Comparison of ENCODE assay signal across 28 mouse cellular contexts in genomic region chr2:32144633-32145032, GRCm38 (mm10). TPM values are rescaled to one million over a fixed set of nuclear protein-coding genes. Genes with fewer than 3 reads are reported as not detected.
DNase-seq lines count a peak whose midpoint lies in the region; ATAC-seq and TF ChIP-seq lines count a peak whose summit lies in the region.
"Had no signal": no experiment of that assay in that cellular context is flagged by ENCODE, and none has a peak within 500 bp of the region (broad histone marks: within the 10 kb centered on the region; RNA-seq: fewer than 3 reads in every experiment).

No protein-coding gene starts in this region.

- WGBS in liver, embryonic 13.5 days (ENCODE audit: insufficient replicate concordance), result 31% methylated on average over 5 of the region's 5 CpGs
- 87% methylated on average over 5 of the region's 5 CpGs for WGBS in midbrain, embryonic 16.5 days
- WGBS in forebrain, embryonic 16.5 days, result 88% methylated on average over 5 of the region's 5 CpGs

- peak overlapping the region; percentile 88 for H3K27ac ChIP-seq in liver, embryonic 13.5 days
- no peak overlapping the region for H3K27ac ChIP-seq in midbrain, embryonic 16.5 days (ENCODE audit: low read length)
- H3K27ac ChIP-seq in forebrain, embryonic 16.5 days (ENCODE audit: low read length), result no peak overlapping the region
- H3K27ac ChIP-seq: embryonic facial prominence, embryonic 10.5 days; embryonic facial prominence, embryonic 15.5 days; hindbrain, embryonic 13.5 days; midbrain, embryonic 12.5 days had no signal

- 0 out of 2 replicates have a peak overlapping the region, but pooled peaks have one; percentile 6 for H3K4me2 ChIP-seq in liver, embryonic 13.5 days
- H3K4me2 ChIP-seq in midbrain, embryonic 16.5 days (ENCODE audit: low read length), result no peak overlapping the region
- no peak overlapping the region for H3K4me2 ChIP-seq in forebrain, embryonic 16.5 days (ENCODE audit: low read length)
- H3K4me2 ChIP-seq: embryonic facial prominence, embryonic 15.5 days; heart, embryonic 11.5 days; hindbrain, embryonic 13.5 days; lung, embryonic 14.5 days; midbrain, embryonic 12.5 days had no signal

- H3K36me3 ChIP-seq in E14TG2a.4 (ENCODE audit: insufficient read depth, low read length), result no peaks in the 10 kb centered on the region
- no peaks in the 10 kb centered on the region for H3K36me3 ChIP-seq in liver, embryonic 13.5 days
- H3K36me3 ChIP-seq in midbrain, embryonic 16.5 days (ENCODE audit: control insufficient read depth, insufficient read depth, low read length), result no peaks in the 10 kb centered on the region
- no peaks in the 10 kb centered on the region for H3K36me3 ChIP-seq in forebrain, embryonic 16.5 days (ENCODE audit: control insufficient read depth, insufficient read depth)
- H3K36me3 ChIP-seq: embryonic facial prominence, embryonic 10.5 days; embryonic facial prominence, embryonic 15.5 days; hindbrain, embryonic 13.5 days; midbrain, embryonic 12.5 days had no signal

- TF ChIP-seq CTCF in E14TG2a.4 (conservative IDR thresholded peaks at IDR 0.05; ENCODE audit: low read length), result no peak

- no peaks in the 10 kb centered on the region for H3K27me3 ChIP-seq in E14TG2a.4 (ENCODE audit: insufficient read depth, low read length)
- H3K27me3 ChIP-seq in liver, embryonic 13.5 days, result no peaks in the 10 kb centered on the region
- no peaks in the 10 kb centered on the region for H3K27me3 ChIP-seq in midbrain, embryonic 16.5 days (ENCODE audit: control insufficient read depth, insufficient read depth, low read depth, low read length)
- no peaks in the 10 kb centered on the region for H3K27me3 ChIP-seq in forebrain, embryonic 16.5 days (replicated peaks; ENCODE audit: control insufficient read depth, insufficient read depth, low read length)
- H3K27me3 ChIP-seq: embryonic facial prominence, embryonic 15.5 days; hindbrain, embryonic 13.5 days; midbrain, embryonic 12.5 days; Patski had no signal

- H3K9ac ChIP-seq in liver, embryonic 13.5 days, result peak overlapping the region; percentile 24; the same call in 1 of the 2 replicates
- no peak overlapping the region for H3K9ac ChIP-seq in midbrain, embryonic 16.5 days (ENCODE audit: low read depth, low read length)
- H3K9ac ChIP-seq in forebrain, embryonic 16.5 days (replicated peaks; ENCODE audit: low read depth, low read length), result no peak overlapping the region
- H3K9ac ChIP-seq: embryonic facial prominence, embryonic 15.5 days; hindbrain, embryonic 13.5 days; lung, embryonic 14.5 days; midbrain, embryonic 12.5 days had no signal

- H3K4me3 ChIP-seq in E14TG2a.4 (replicated peaks; ENCODE audit: low read length), result 0 out of 2 replicates have a peak overlapping the region, but pooled peaks have one; percentile 24
- no peak overlapping the region for H3K4me3 ChIP-seq in liver, embryonic 13.5 days (replicated peaks)
- H3K4me3 ChIP-seq in midbrain, embryonic 16.5 days (ENCODE audit: low read depth, low read length), result no peak overlapping the region
- no peak overlapping the region for H3K4me3 ChIP-seq in forebrain, embryonic 16.5 days (replicated peaks; ENCODE audit: low read length)
- H3K4me3 ChIP-seq: embryonic facial prominence, embryonic 10.5 days; embryonic facial prominence, embryonic 15.5 days; hindbrain, embryonic 13.5 days; midbrain, embryonic 12.5 days had no signal

- H3K9me3 ChIP-seq in E14TG2a.4 (ENCODE audit: low read length), result no peaks in the 10 kb centered on the region
- H3K9me3 ChIP-seq in liver, embryonic 13.5 days (replicated peaks), result no peaks in the 10 kb centered on the region
- H3K9me3 ChIP-seq in midbrain, embryonic 16.5 days (replicated peaks; ENCODE audit: control insufficient read depth, low read length, poor library complexity, severe bottlenecking), result no peaks in the 10 kb centered on the region
- H3K9me3 ChIP-seq in forebrain, embryonic 16.5 days (ENCODE audit: control insufficient read depth, low read length), result no peaks in the 10 kb centered on the region
- H3K9me3 ChIP-seq: embryonic facial prominence, embryonic 10.5 days; embryonic facial prominence, embryonic 15.5 days; hindbrain, embryonic 13.5 days; midbrain, embryonic 12.5 days had no signal

- peak; percentile 84 for ATAC-seq in erythroblast, adult 5-6 weeks (replicated peaks; ENCODE audit: low FRiP score, poor library complexity, severe bottlenecking)
- ATAC-seq in liver, embryonic 13.5 days (ENCODE audit: low read depth), result peak; percentile 81
- ATAC-seq in megakaryocyte progenitor cell, adult 5-6 weeks (replicated peaks; ENCODE audit: poor library complexity), result peak; percentile 79
- ATAC-seq in midbrain, embryonic 16.5 days, result no peak
- ATAC-seq in forebrain, embryonic 16.5 days, result no peak
- ATAC-seq: forebrain, embryonic 14.5 days; intestine, postnatal 0 days; Patski had no signal

- H3K4me1 ChIP-seq in E14TG2a.4 (replicated peaks; ENCODE audit: low read depth, low read length), result peaks cover 74% of the 10 kb centered on the region
- peaks cover 25% of the 10 kb centered on the region for H3K4me1 ChIP-seq in liver, embryonic 13.5 days (replicated peaks)
- no peaks in the 10 kb centered on the region for H3K4me1 ChIP-seq in midbrain, embryonic 16.5 days (ENCODE audit: control insufficient read depth, insufficient read depth, low read length)
- H3K4me1 ChIP-seq in forebrain, embryonic 16.5 days (replicated peaks; ENCODE audit: control insufficient read depth, insufficient read depth, low read length), result no peaks in the 10 kb centered on the region
- H3K4me1 ChIP-seq: embryonic facial prominence, embryonic 15.5 days had no signal

- DNase-seq in liver, embryonic 13.5 days, result no peak
- no peak for DNase-seq in kidney, postnatal 10 days
- DNase-seq: adrenal gland, postnatal 10 days; cerebellum, adult 11 months; cerebellum, postnatal 10 days; gastrocnemius, postnatal 36 days; heart, adult 18-20 months; heart, postnatal 4 days; kidney, adult 9 months; kidney, postnatal 14 days; left cerebral cortex, postnatal 4 days; lung, embryonic 14.5 days; lung, postnatal 14 days; thymus, postnatal 4 days had no signal

RNA-seq across cellular contexts. Expression of gene Prrc2b, which starts 6.2 kb away (rescaled TPM):
- total RNA-seq in erythroblast, adult 5-6 weeks (2015; ENCODE audit: low replicate concordance), result 12.3 and 13.0 TPM in 2 replicates
- total RNA-seq in erythroblast, adult 5-6 weeks (2017; ENCODE audit: low replicate concordance), result 10.8 and 13.7 TPM in 2 replicates
- polyA plus RNA-seq in liver, embryonic 13.5 days (2015; fragmentation: Nextera tagmentation; extraction: Ambion mirVana), result 6.8 and 7.7 TPM in 2 replicates
- total RNA-seq in megakaryocyte progenitor cell, adult 5-6 weeks (2015), result 37.5 and 37.8 TPM in 2 replicates
- 16.6 and 18.2 TPM in 2 replicates for total RNA-seq in megakaryocyte progenitor cell, adult 5-6 weeks (2017)
- polyA plus RNA-seq in midbrain, embryonic 16.5 days (2015; fragmentation: Nextera tagmentation; extraction: Ambion mirVana), result 69.8 and 77.9 TPM in 2 replicates
- 75.5 and 84.7 TPM in 2 replicates for polyA plus RNA-seq in forebrain, embryonic 16.5 days (2015; fragmentation: Nextera tagmentation; extraction: Ambion mirVana)

RNA-seq across cellular contexts. Expression of gene Plpp7, which starts 49.3 kb away (rescaled TPM):
- not detected in 2 replicates for total RNA-seq in erythroblast, adult 5-6 weeks (2015; ENCODE audit: low replicate concordance)
- total RNA-seq in erythroblast, adult 5-6 weeks (2017; ENCODE audit: low replicate concordance), result 0.60 TPM in 1 of 2 replicates, not detected in the other
- polyA plus RNA-seq in liver, embryonic 13.5 days (2015; fragmentation: Nextera tagmentation; extraction: Ambion mirVana), result 2.0 and 2.2 TPM in 2 replicates
- 1.4 TPM in 2 replicates for total RNA-seq in megakaryocyte progenitor cell, adult 5-6 weeks (2015)
- total RNA-seq in megakaryocyte progenitor cell, adult 5-6 weeks (2017), result 0.54 and 2.5 TPM in 2 replicates
- 25.0 and 28.4 TPM in 2 replicates for polyA plus RNA-seq in midbrain, embryonic 16.5 days (2015; fragmentation: Nextera tagmentation; extraction: Ambion mirVana)
- 19.6 and 20.6 TPM in 2 replicates for polyA plus RNA-seq in forebrain, embryonic 16.5 days (2015; fragmentation: Nextera tagmentation; extraction: Ambion mirVana)
- total RNA-seq: monocyte, adult 5-6 weeks had no signal

RNA-seq across cellular contexts. Expression of gene Fam78a, which starts 60.0 kb away (rescaled TPM):
- 9.6 and 16.9 TPM in 2 replicates for total RNA-seq in erythroblast, adult 5-6 weeks (2015; ENCODE audit: low replicate concordance)
- 19.7 and 23.0 TPM in 2 replicates for total RNA-seq in erythroblast, adult 5-6 weeks (2017; ENCODE audit: low replicate concordance)
- polyA plus RNA-seq in liver, embryonic 13.5 days (2015; fragmentation: Nextera tagmentation; extraction: Ambion mirVana), result 10.6 and 13.0 TPM in 2 replicates
- 8.9 and 11.9 TPM in 2 replicates for total RNA-seq in megakaryocyte progenitor cell, adult 5-6 weeks (2015)
- total RNA-seq in megakaryocyte progenitor cell, adult 5-6 weeks (2017), result 7.5 and 10.8 TPM in 2 replicates
- 0.41 and 0.45 TPM in 2 replicates for polyA plus RNA-seq in midbrain, embryonic 16.5 days (2015; fragmentation: Nextera tagmentation; extraction: Ambion mirVana)
- polyA plus RNA-seq in forebrain, embryonic 16.5 days (2015; fragmentation: Nextera tagmentation; extraction: Ambion mirVana), result 0.20 and 0.48 TPM in 2 replicates

Comparison
In these comparisons a context has a peak if more than half of its experiments do, and no peak if none do; other contexts are left out.
1. ATAC-seq: peak in erythroblast, adult 5-6 weeks (single experiment), liver, embryonic 13.5 days (single experiment) and megakaryocyte progenitor cell, adult 5-6 weeks (single experiment); none in midbrain, embryonic 16.5 days (single experiment) and forebrain, embryonic 16.5 days (single experiment).